Mouse (Mus musculus) cerebellum, adult (tissue): ENCODE measurements around the gene Rbp7.
A peak's percentile ranks its signal among the peaks of the same experiment; 100 is the strongest.

Source experiments
- ATAC-seq: cut with Nextera tagmentation; 2 replicates; pipeline ENCODE4 v1.9.2; 2017; ENCODE audit warnings: mild to moderate bottlenecking, moderate library complexity, mixed read lengths; ENCODE audit not compliant: insufficient number of reproducible peaks, low FRiP score, low TSS enrichment

The Rbp7 gene

DNA sequence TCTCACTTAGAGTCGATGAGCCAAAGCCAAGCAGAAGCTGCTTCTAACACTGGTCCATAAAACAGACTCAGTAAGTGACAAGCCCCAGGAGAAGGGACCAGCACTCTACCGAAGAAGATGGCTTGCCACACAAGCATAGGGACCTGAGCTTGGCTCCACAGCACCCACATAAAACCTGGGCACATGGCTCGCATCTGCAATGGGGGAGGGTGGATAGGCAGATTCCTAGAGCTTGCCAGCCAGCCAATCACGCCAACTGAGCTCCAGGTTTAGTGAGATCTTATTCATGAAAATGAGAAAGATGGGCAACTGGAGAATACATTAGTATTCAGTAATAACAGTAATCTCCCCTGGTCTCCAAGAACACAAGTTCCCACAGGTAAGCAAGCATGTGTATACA lies 45.0 kb downstream of the Rbp7 start:
- no peak for ATAC-seq

- ATAC-seq: no peak
Observed at GRCm38 (mm10) chr4:149408331-149408730, 46.4 kb downstream of the Rbp7 start.

DNA sequence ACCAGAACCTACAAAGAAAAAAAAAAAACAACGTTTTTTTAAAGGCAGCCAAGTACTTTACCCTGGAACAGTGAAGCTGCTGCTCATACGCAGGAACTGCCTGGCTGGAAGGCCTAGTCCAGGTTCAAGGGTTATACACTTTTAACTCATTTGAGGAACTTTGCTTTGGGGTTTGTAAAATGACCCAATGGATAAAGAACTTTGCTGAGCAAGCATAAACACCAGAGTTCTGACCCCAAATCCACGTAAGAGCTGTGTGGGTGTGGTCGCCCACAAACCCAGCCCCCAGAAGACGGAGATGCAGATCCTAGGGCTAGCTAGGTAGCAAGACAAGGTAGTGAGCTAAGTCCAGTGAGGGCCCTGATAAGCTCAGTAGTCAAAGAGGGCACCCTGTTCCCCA lies 47.3 kb downstream of the Rbp7 start:
- no peak for ATAC-seq

DNA sequence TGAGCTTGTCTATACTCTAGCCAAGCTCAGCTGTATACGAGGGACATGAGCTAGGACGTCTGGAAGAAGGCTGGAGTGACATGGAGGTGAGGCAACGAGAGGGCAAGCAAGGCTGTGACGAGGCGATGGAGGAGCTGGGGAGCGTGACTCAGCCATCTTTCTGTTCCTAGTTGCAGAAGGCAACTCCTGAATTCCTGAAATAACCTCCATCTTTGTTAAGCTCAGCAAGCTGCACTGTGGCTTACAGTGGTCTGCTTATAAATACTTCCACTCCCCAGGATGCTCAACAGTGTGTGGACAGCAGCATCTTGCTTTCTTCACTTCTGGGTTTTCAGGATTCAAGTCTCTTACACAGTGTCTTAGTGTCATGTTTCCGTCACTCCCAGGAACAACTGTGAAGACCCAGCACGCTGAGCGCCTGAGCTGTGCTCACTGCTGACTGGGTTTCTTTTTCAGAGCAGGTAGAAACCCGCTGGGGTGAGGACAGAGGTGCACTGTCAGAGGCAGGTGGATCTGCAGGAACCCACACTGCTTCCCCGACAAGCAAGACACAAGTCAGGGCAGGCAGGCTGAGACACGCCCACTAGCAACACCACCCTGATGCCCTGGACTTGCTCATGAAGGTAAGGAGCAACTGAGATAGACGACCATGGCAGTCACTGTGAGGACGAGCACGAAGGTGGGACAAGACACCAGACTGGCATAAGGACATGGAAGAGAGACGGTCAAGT lies 48.9 kb downstream of the Rbp7 start:
- ATAC-seq: no peak

DNA sequence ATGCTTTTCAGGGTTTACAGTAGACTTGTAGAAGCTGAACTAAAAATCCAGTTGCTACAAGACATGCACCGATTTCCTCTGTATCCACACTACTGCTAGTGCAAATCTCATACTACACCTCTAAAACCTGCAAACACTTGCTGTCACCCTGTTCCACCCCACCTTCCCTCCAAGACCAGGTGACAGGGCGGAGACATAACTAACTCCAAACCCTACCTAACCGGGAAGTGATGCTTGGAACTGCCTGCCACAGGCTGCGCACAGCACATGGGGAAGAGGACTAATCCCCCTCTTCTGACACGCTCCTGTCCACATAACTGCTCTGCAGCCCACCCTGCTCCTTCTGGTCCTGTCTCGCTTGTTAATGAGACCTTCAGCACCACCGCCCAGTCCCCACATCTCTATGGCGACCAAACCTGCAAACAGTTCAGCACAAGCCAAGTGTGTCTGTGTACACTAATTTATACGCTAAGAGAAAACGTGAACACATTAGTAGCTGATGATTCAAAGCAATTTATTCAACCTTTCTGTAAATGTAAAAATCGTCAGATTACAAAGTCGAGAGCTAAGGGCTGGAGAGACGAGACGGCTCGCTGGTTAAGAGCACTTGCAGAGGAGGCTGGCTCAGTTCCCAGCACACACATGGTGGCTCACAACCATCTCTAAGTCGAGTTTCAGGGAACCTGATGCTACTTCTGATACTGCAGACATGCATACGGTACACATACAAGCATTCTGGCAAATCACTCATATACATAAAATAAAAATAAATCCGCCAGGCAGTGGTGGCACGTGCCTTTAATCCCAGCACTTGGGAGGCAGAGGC lies 49.9 kb downstream of the Rbp7 start:
- no peak for ATAC-seq

- no peak for ATAC-seq
Observed at GRCm38 (mm10) chr4:149403037-149403436, 51.7 kb downstream of the Rbp7 start.

DNA sequence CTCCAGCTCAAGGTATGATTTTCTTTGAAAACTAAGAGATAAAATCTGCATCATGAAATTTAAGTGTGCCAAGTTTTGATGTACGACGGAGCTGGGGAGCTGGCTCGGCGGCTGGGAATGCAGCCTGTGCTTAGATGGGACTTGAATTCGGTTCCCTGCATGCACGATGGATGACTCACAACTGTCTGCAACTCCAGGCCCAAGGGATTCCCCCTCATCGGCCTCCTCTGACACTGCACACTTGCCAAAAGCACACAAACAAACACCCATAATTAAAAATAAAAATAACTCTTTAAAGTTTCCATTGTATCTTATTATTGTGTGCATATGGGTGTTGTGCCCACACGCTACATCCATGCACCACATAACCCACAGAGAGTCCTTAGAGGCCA lies 53.2 kb downstream of the Rbp7 start:
- ATAC-seq: no peak

- peak; percentile 42; the same call in 1 of the 2 replicates for ATAC-seq
Observed at GRCm38 (mm10) chr4:149400878-149401590, 53.7 kb downstream of the Rbp7 start.
